Mouse (Mus musculus) heart, postnatal 14 days (tissue): ENCODE measurements around the gene Tprn. TPM values are rescaled to one million over a fixed set of nuclear protein-coding genes. Genes with fewer than 3 reads are reported as not detected.
"Not testable (repeated sequence)": the region's sequence is repeated elsewhere in the genome, so short reads cannot be mapped to it uniquely, and the experiment has no call there.

Experiments used
- DNase-seq, 2 experiments: peaks; one replicate each; pipeline ENCODE4 v3.0.0; 2021 to 2022
- intact Hi-C: fragments of 180-260 bp; cut with DNase I; formaldehyde crosslinking; loops from one replicate; pipeline ENCODE4 v1.15.1; 2025
- total RNA-seq, 2 experiments: library from RNA; stranded (reverse); gene quantifications; 2 replicates each; pipeline ENCODE4 v1.2.3; 2021

Gene Tprn
- total RNA-seq, 2 experiments from 2014 or later = 5.7 to 7.6 TPM

- intact Hi-C loops = no loop called here
Measured at GRCm38 (mm10) chr2:25234551-25235220, 27.7 kb upstream of the Tprn start.

DNA sequence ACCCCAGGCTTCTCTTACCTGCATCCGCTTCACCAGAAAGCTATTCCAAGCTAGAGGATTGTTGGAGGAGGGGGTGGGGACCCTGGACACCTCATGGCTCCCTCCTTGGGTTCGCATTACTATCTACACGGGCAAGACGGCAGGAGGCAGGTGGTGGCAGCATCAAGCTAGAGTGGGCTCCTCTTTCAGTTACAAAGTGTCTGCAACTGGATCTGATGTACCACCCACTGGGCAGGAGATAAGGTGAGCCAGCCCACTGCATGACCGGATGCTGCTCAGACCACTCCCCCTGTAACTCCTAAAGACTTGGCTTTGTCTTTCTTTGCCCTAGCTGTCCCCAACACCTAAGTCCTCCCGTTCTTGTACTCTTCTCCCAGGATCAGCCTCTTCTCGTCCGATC lies 25.8 kb upstream of the Tprn start, which contains the start of gene Rnf224:
TSS of gene Rnf224 (minus strand) at position 174 of the 400 bp plus-strand sequence.
- intact Hi-C loops = no loop called here
- no peak for DNase-seq

More at GRCm38 (mm10) chr2:25234551-25235220, 27.7 kb upstream of the Tprn start:
- DNase-seq = no peak

GRCm38 (mm10) chr2:25237522-25237921 lies 24.9 kb upstream of the Tprn start:
- DNase-seq = no peak
- intact Hi-C loops = no loop called here

- DNase-seq = no peak
- intact Hi-C loops = no loop called here
Measured at GRCm38 (mm10) chr2:25238106-25238505, 24.3 kb upstream of the Tprn start.

- DNase-seq = no peak
- intact Hi-C loops = no loop called here
Measured at GRCm38 (mm10) chr2:25239766-25240165, 22.7 kb upstream of the Tprn start.

- intact Hi-C loops = no loop called here
- no peak for DNase-seq
Measured at GRCm38 (mm10) chr2:25240310-25240709, 22.1 kb upstream of the Tprn start.

DNA sequence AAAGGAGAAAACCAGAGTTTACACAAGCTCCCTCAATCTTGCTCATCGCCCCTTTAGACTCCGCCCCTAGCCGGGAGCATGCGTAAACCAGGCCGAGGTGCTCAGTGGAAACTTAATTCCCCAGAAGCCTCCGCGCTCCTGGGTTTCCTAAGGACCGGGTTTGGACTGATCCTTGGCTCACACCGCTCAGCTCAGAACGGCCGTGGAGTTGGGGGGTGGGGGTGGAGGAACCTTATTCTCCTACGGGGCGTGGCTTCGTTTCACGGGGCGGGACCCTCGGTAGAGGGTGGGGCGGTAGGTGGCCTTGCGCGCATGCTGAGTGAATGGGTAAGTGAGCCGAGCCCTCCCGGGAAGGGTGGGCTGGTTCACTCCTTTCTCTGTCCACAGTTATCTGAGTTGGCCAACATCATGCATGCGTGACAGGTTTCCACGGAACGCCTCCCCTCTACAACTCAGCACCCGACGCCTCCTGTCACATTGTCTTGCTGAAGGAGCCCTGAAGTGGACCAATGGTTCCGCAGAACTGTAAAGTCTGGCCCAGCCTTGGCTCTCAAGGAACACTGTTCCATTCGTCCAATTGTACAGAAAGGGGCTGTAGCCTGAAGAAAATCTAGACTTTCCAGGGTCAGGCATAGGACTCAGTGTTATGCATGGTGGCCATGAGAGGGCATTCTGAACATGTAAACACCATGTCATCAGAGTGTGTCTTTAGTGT lies 21.5 kb upstream of the Tprn start:
- DNase-seq = peak; percentile 43 to 66
- intact Hi-C loops = no loop called here

- intact Hi-C loops = no loop called here
Measured at GRCm38 (mm10) chr2:25241438-25241775, 21.0 kb upstream of the Tprn start.

DNA sequence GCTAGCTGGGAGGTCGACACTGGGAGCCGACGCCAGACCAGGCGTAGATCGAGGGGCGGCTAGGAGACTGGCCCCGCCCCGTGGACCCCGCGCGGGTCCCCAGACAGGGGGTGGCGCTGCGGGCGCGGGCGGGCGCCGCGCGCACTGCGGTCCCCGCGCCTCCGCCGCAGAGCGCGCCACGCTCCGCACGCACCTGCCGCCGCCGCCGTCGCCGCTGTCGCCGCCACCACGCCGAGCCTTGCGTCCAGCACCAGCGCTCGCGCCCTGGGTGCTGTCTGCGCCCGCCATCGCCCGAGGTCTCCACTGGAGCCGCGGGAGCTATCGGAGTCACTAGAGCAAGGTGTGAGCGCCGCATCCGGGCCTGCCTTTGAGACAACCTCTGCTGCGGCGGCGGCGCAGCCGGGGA lies 20.3 kb upstream of the Tprn start, which contains the start of the genes Rnf208 and Cysrt1:
TSS of gene Rnf208 (plus strand) at position 155 of the 406 bp plus-strand sequence.
TSS of gene Cysrt1 (minus strand) at position 352 of the 406 bp plus-strand sequence.
- intact Hi-C loops = no loop called here
- DNase-seq = no peak

More at GRCm38 (mm10) chr2:25241438-25241775, 21.0 kb upstream of the Tprn start:
- no peak for DNase-seq

DNA sequence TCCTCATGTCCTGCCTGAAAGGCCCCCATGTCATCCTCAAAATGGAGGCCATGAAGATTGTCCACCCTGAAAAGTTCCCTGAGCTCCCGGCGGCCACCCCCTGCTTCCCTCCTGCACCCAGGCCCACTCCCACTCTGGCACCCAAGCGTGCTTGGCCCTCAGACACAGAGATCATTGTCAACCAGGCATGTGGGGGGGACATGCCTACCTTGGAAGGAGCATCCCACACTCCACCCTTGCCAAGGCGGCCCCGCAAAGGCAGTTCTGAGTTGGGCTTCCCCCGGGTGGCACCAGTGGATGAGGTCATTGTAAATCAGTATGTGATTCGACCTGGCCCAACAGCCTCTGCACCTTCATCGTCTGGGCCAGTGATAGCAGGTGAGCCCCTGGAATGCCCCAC lies 19.1 kb upstream of the Tprn start:
- intact Hi-C loops = no loop called here
- DNase-seq = no peak

GRCm38 (mm10) chr2:25244144-25244543 lies 18.3 kb upstream of the Tprn start:
- DNase-seq = no peak
- intact Hi-C loops = no loop called here

- no peak for DNase-seq
- intact Hi-C loops = no loop called here
Measured at GRCm38 (mm10) chr2:25246183-25247072, 16.0 kb upstream of the Tprn start, which contains the start of gene AL732309.1. TSS of gene AL732309.1 (minus strand) at chr2:25246863.

DNA sequence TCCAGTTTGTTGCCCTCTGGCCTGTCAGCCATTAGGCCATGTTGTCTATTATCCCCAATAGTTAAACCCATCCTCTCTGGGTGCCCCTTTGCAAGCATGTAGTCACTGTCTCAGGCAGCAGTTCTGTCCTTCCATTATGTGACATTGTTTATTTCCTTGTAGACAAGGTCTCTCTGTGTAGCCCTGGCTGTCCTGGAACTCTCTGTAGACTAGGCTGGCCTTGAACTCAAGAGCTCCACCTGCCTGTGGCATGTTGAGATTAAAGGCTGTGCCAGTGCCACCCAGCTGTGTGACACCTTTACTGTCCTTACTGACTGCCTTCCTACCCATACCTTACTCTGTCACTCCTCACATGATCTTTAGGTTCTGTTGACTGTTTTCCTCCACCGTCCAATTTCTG lies 10.1 kb upstream of the Tprn start:
- intact Hi-C loops = loop anchor here (2.0 to 5.0 kb wide), 2 partner anchors 24 to 155 kb away; partner anchors contain the start of gene Noxa1
- DNase-seq = no peak

DNA sequence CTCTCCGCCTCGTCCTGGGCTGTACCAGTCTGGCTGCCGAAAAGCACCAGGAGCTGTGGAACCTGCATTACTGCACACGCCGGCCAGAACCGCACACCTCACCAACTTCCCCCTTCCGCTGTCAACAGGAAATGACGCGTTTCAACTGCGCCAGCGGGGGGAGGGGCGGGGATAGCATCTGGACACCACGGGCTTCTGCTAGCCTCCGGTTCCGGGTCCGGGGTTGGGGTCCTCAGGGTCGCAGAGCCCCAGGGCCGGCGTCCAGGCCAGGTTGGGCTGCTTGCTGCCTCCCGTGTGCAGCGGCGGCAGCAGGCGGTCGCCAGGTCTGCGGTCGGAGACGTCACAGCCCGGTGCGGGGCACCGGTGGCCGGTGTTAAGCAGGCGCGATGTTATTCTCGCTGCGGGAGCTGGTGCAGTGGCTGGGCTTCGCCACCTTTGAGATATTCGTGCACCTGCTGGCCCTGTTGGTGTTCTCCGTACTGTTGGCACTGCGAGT lies 7.1 kb upstream of the Tprn start, which contains the start of gene Tmem203:
TSS of gene Tmem203 (plus strand) at position 156 of the 496 bp plus-strand sequence.
- intact Hi-C loops = loop anchor here (2.0 kb wide), 1 partner anchor 61 kb away; no protein-coding TSS in a partner anchor

GRCm38 (mm10) chr2:25256443-25257109 lies 5.8 kb upstream of the Tprn start:
- peak; percentile 44 to 64 for DNase-seq
- intact Hi-C loops = not testable (repeated sequence)

More for the DNA sequence above, 7.1 kb upstream of the Tprn start, which contains the start of gene Tmem203:
- peak; percentile 85 to 89 for DNase-seq

- intact Hi-C loops, DNase-seq: not testable (repeated sequence)
Measured at GRCm38 (mm10) chr2:25257250-25257649, 5.2 kb upstream of the Tprn start.

GRCm38 (mm10) chr2:25258887-25259286 lies 3.5 kb upstream of the Tprn start:
- intact Hi-C loops = no loop called here
- no peak for DNase-seq

DNA sequence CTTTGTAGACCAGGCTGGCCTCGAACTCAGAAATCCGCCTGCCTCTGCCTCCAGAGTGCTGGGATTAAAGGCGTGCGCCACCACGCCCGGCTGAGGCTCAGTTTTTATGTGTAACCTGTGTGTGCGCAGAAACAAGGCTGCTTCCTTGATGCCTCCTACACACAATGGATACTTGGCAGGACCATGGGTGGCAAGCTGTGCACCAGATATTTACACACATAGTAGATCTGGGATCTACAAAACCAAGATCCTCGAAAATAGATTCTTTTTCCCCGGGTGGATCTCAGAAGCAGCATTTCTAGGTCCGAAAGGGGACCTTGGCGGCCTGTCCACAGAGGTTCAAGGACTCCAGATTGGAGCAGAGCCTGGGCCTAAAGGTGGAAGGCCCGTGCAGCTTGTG lies 548 bp upstream of the Tprn start:
- DNase-seq = no peak
- intact Hi-C loops = no loop called here

DNA sequence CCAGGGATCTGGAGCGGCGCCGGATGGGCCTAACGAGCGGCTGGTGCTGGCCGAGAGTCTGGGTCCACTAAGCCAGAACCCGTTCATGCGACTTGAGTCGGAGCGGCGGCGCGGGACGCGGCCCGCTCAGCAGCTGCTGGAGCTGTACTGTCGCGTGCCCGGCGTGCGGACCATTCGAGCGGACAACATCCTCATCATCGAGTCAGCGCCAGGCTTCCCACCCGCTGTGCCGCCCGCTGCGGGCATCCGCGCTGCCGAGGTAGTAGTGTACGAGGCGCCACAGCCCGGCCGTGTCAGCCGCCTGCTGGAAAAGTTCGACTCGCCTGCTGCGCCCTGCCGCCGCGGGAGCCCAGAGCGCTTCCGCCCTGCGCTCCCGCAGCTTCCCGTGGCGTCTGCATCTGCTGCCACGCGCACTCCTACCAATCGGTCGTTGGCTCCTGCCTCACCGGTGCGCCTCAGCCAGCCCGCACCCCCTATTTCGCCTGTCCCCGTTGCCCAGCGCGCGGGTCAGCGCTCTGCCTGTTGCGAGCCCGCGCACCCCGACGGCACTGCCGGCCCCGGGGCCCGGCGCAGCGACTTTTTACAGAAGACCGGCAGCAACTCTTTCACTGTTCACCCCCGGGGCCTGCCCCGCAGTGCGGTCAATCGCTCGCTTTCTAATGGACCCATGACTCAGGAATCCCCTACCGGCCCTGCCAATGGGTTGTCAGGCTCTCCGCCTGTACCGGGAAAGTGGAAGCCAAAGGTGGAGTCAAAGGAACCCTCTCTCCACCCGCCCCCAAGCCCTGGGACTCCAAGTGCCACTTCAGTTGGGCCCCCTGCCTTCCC lies 591 bp downstream of the Tprn start:
- intact Hi-C loops = no loop called here
- peak; percentile 33 to 46 for DNase-seq
